Mouse (Mus musculus) adrenal gland, adult (tissue): ENCODE measurements around the gene Aldoc.

Source experiments
- DNase-seq, 2 experiments: peaks; one replicate each; pipeline ENCODE4 v3.0.0; 2022 to 2023; ENCODE audit warnings: low spot score in 1 of 2; ENCODE audit not compliant: inconsistent age in 2 of 2

The Aldoc gene

DNA sequence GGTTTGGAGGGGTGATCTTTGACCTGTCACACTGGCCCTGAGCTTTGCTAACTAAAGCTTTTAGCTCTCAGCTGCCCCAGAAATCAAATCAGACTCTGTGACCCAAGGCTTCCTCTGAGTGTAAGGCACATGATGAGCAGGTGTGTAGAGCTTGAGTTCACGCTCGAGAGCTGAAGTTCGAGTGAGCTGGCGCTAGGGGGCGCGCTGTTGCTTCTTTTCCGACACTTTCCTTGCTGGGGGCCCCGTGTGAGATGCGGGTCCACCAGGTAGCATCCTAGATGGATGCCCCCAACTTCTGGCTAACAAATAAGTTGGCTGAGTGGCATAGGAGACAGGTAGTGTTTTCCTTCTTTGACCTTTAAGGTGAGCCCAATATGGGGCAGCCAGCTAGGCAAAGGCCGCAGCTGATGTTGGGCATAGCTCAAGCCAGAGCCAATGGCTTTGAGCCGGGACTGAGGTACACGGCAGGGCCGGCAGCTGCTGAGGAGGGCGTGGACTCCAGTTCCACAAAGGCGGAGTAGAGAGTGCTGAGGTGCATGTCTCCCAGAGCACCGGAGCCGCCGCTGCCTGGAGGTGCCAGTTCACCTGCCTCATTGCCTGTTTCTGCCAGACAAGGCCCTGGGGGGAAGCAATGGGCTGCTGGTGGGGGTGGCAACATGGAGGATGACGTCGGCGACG, 35.7 kb downstream of the Aldoc start:
- DNase-seq: peak in 1 of 2 experiments; percentile 79

DNA sequence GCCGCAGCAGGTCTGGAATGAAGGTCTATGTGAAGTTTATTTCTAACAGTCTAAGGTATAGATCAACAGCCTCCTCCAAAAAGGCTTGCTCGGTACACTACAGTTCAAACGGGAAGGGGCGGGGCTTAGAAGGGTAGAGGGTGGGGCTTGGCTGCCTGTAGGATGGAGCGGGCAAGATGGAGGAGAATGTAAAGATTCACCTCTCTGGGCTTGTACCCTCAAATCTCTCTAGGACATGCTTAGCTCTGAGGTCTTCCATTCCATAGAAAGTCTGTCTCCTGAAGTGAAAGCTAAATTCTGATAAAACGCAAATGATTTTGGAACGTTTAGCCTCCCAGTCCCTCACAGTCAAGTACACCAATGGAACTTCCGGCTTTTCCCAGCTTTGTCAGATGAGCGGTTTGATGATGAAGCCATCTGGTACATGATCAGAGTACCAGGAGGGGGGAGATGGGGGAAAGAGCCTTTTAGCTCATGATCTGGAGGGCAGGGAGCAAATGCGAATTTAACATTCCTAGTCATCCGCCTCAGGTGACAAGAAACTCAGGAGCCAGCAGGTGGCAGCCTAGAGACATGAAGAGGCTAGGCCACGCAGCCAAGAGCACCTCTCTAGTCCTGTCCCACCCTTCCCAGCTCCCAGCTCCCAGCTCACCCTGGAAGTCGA, 37.5 kb downstream of the Aldoc start:
- DNase-seq: peak; percentile 77 to 92

DNA sequence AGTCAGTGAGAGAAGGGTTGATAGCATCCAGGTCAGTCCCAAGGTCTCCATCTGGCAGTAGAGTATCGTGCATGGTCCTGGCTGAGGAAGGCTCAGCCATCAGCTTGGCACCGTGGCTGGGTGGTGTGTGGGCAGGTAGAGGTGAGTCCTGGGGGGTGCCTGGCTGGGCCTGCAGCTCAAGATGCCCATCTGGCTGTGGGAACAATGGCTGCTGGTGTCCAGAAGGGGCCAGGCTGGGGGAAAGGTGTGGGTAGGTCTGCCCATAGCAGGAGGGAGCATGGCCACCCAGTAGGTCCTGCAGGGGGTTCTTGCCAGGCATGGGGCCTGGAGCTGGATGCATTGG, 38.0 kb downstream of the Aldoc start:
- no peak for DNase-seq

DNA sequence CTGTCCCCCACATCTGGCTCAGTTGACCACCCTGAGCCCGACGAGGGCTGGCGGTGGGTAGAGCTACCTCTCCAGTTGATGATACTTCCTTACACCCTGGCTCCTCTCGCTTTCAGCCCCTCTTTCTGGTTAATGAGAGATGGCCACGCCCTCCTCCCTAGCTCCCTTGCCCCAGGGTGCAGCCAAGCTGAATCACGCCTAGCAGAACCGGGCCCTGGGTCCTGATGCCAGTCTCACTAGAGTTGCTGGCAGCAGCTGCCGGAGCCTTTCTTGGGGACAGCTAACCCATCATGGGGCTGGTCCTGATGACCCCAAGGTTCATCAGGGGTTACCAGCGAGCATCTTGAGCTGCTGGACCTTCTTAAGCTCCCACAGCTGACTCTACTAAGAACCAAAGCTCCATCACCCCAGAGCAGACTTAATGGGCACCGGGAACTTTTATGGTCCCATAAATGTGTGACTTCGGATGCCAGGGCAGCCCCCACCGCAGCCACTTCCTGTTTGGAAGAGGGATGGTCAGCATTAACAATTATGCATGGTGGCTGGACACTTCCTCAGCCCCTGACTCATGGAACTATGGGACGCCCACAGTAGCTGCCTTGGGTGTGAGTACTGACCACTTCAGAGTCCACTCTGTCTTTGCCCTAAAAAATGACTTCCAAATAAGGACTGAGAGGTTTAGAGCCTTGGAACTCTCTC, 40.7 kb downstream of the Aldoc start:
- DNase-seq: peak in 1 of 2 experiments; percentile 16

DNA sequence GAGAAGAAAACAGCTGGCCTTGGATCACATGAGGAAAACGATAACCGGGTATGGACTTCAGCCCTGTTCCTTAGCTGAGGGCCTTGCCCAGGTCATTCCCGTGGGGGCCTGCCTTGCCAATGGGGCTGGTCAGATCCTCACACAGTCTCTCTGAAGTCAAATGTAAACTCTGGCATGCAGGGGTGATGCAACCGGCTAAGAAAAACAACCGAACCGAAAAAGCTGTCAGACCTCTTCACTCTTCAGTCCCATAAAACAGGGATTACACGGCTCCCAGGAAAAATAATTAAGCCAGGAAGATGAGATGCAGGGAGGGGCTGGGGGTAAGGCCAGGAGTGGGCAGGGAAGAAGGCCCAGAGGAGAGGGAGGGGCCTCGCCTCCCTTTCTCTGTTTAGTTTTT, 41.3 kb downstream of the Aldoc start:
- peak in 1 of 2 experiments; percentile 44 for DNase-seq

DNA sequence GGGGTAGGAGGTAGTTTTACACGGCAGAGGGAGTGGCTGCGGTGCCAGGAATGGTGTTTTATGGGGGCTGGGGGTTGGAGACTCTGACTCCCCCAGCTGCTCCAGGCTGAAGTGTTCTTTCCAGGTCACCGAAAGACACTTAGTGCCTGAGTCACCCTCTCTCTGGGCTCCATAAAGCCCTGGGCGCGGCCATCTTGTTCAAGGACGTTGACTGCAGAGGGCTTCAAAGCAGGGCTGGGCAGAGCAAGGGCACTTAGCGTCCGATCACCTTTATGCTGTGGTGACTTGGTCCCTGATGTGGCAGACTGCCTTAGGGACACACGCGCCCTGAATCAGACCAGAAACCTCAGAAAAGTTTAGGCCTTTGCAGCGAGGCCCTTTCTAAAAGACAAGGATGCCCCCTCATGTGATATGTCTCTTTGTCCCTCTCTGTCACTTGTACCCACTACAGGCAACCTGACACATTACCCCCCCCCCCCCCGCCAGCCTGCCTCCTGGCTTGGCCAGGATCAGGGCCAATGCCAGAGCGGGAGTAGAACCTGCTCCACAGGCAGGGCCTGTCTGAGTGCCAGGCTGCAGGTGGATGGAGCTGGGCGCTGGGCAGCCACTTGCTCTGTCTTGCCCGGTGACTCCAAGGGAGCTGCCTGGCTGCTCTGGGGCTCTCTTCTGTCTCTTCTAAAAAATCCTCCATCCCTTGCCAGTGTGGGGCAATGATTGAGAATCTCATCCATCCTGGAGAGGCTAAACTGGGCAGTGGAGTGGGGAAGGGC, 44.9 kb downstream of the Aldoc start:
- DNase-seq: peak; percentile 73 to 76

DNA sequence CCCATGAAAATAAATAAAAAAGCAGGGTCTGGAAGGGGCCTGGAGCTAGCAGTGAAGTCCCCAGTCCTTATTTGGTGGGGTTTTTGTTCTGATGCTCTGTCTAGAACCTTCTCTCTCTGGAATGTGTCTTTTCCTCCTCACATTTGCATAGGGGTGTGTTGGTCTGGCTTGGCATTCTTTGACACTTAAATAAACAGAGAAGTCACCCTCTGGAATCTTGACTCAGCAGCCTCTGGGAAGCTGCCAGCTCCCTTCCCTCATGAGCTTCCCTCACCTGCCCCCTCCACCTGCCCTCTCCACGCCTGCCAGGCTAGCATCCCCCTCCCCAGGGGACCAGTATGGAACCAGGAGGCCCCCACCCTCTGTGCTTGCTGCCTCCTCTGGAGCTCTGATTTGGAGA, 47.6 kb downstream of the Aldoc start:
- peak; percentile 46 to 72 for DNase-seq

DNA sequence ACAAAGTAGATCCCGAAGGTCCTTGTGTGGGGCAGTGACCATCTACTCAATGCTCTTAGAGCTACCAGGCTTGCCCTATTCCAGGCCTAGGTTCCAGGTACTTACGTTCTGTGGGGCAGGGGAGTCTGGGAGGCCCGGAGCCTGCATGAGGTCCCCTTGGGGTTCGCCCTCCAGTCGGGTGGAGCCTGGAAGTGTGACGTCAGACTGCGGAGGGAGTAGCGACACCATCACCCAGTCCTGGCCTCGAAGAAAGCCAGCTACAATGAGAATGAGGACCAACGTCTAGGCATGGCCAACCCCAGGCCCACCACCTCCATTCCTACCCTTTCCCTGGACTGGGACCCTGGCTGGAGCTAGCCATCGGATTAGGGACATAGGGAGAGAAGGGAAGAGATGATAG, 48.9 kb downstream of the Aldoc start:
- peak in 1 of 2 experiments; percentile 52 for DNase-seq

DNA sequence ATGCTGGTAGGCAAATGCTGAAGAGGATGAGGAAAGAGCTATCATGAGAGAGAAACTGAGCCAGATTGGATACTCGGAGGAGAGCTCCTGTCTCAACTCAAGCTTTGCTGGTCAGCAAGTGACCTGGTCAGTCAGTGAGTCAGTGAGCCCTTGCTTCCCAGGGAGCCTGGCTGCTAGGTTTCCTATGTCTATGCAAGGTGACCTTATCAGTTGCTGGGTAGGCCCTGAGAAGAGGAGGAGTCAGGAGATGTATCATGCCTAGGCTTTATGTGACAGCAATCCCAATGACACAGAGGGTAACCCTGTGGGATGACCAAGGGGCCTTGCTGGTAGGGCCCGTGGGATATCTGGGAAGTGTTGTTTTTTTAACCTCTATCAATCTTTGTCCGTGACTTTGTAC, 49.4 kb downstream of the Aldoc start:
- DNase-seq: peak; percentile 68 to 87

DNA sequence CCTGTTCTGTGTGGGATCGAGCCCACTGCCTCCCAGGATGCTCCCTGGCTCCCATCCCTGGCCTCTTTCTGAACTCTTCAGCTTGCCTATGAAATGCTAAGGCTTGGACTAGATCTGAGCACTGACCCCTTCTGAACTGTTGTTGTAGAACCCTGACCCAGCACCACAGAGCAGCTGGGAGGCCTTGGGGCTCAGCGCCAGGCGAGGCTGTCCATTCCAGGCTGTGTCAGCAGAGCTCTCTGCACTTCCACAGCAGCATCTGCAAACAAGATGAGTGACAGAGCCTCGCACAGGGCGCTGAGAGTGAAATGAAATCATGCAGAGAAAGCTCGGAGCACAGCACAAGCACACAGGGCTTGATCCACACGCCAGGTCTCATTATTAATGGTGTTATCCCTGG, 49.8 kb downstream of the Aldoc start:
- DNase-seq: peak; percentile 91 to 94

DNA sequence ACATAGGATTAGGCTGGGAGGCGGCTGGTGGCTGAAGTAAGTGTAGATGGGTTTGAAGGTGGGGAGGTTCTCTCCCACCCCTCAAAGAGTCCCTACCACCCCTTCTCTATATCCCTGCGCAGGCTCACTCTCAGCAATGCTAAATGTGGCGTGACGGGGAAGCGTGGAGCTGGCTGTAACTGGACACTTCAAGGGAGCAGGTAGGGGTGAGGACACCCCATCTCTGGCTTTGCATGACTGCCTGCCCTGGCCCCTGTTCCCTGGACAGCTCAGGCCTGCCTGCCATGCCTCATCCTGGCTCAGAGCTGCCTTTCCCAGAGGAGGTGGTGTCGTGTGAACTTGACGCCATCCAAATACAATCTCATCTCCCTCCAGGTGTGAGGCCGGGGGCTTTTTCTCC, 51.4 kb downstream of the Aldoc start:
- no peak for DNase-seq
